Mouse (Mus musculus) forebrain, embryonic 13.5 days (tissue): ENCODE data around the gene 1700018B08Rik. TPM values are rescaled to one million over a fixed set of nuclear protein-coding genes. Genes with fewer than 3 reads are reported as not detected.

Experiments used
- ATAC-seq: fragments of 200-750 bp; cut with Nextera tagmentation; 2 replicates; pipeline ENCODE4 v1.8.0; 2017
- H3K27ac ChIP-seq: fragments of 300-500 bp; sonication (generic); 2 replicates; pipeline ENCODE4 v1.5.1; 2015; ENCODE audit warnings: inconsistent platforms, mild to moderate bottlenecking, moderate library complexity
- H3K27me3 ChIP-seq: fragments of 300-500 bp; sonication (generic); 2 replicates; pipeline ENCODE4 v1.6.1; 2015; ENCODE audit warnings: mild to moderate bottlenecking, inconsistent platforms
- H3K36me3 ChIP-seq: fragments of 300-500 bp; sonication (generic); 2 replicates; pipeline ENCODE4 v1.6.1; 2015; ENCODE audit warnings: mild to moderate bottlenecking, inconsistent platforms; ENCODE audit not compliant: poor library complexity, severe bottlenecking
- H3K4me1 ChIP-seq: fragments of 300-500 bp; sonication (generic); 2 replicates; pipeline ENCODE4 v1.6.1; 2015; ENCODE audit warnings: inconsistent platforms
- H3K4me2 ChIP-seq: fragments of 300-500 bp; sonication (generic); 2 replicates; pipeline ENCODE4 v1.6.1; 2015; ENCODE audit warnings: inconsistent platforms, mild to moderate bottlenecking, moderate library complexity
- H3K4me3 ChIP-seq: fragments of 300-500 bp; sonication (generic); 2 replicates; pipeline ENCODE4 v1.5.1; 2015; ENCODE audit warnings: mild to moderate bottlenecking, inconsistent platforms
- H3K9ac ChIP-seq: fragments of 300-500 bp; sonication (generic); 2 replicates; pipeline ENCODE4 v1.6.1; 2015; ENCODE audit warnings: mild to moderate bottlenecking, inconsistent platforms
- H3K9me3 ChIP-seq: fragments of 300-500 bp; sonication (generic); replicated peaks from 2 replicates; pipeline ENCODE4 v1.6.1; 2016; ENCODE audit warnings: inconsistent platforms
- WGBS: fragments of 180-500 bp; shearing (Covaris S2); methylation state at CpG from one replicate; pipeline ENCODE4 v1.1.7; 2015; 5-methylcytosine and 5-hydroxymethylcytosine counted together
- polyA plus RNA-seq: library from polyadenylated mRNA; unstranded; fragments of >200 nt; fragmentation: Nextera tagmentation; extraction: Ambion mirVana; gene quantifications from 2 replicates; pipeline ENCODE4 v1.2.1, GENCODE M21; 2015

Gene 1700018B08Rik
- not detected in 2 replicates for polyA plus RNA-seq

DNA sequence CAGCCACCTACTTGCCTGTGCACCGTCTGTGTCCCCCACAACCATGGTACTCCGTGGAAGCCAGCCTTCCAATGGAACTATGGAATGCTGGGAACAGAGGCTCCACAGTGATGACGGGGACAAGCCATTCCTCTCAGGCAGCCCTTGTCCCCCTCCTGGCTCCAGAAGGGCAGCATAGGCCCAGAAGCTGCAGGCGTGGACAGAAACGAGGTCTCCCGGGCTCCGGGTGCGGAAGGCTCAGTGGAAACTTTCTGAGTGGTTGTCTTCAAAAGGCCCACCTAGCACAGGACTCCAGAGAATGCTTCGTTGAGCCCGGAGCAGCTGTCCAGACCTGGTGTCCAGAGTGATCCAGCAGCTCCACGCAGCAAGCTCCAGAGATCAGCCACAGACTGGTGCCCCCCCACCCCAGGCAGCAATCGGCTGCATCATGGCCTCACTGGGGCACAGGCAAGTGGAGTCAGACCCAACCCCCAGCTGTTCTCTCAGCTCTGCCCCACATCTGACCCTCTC lies at the start of gene 1700018B08Rik:
Gene 1700018B08Rik (minus strand): TSS at position 45 of the 510 bp plus-strand sequence.
- 93% methylated on average over 12 of the region's 12 CpGs for WGBS
- no peak within 1 kb of the TSS for H3K4me3 ChIP-seq

DNA sequence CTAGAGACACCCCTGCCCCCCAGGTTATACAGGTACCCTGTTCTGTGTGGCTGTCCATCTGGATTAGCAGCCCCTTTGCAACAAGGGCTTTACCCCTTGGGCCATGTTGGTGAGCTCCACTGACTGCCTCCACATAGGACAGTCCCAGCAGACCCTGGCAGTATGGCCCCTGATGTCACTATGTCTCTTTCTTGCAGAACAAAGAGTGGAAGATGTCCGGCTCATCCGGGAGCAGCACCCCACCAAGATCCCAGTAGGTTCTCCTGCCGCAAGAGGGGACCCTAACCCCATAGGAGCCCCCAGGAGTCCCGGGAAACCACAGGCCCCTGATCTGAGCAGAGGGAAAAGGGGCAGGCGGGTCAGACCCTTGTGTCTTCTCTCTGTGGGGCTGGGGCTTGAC lies 49.2 kb upstream of the 1700018B08Rik start:
- H3K27me3 ChIP-seq, result no peaks in the 10 kb centered on the region
- H3K9me3 ChIP-seq, result no peaks in the 10 kb centered on the region
- no peak overlapping the region for H3K4me3 ChIP-seq
- no peak overlapping the region for H3K4me2 ChIP-seq
- 89% methylated on average over 5 of the region's 5 CpGs for WGBS
- peaks cover 32% of the 10 kb centered on the region for H3K4me1 ChIP-seq
- peaks cover 48% of the 10 kb centered on the region for H3K36me3 ChIP-seq
- ATAC-seq, result no peak
- no peak overlapping the region for H3K27ac ChIP-seq
- H3K9ac ChIP-seq, result no peak overlapping the region

More for the DNA sequence above, at the start of gene 1700018B08Rik:
- no peaks in the 10 kb centered on the region for H3K27me3 ChIP-seq
- no peak within 1 kb of the TSS for H3K4me2 ChIP-seq
- no peak for ATAC-seq
- no peak within 1 kb of the TSS for H3K27ac ChIP-seq
- no peak within 1 kb of the TSS for H3K9ac ChIP-seq
- H3K4me1 ChIP-seq, result 0 out of 2 replicates have a peak, but pooled peaks cover 2% of the 10 kb centered on the region
- no peaks in the 10 kb centered on the region for H3K9me3 ChIP-seq
- peaks cover 3% of the 10 kb centered on the region for H3K36me3 ChIP-seq

DNA sequence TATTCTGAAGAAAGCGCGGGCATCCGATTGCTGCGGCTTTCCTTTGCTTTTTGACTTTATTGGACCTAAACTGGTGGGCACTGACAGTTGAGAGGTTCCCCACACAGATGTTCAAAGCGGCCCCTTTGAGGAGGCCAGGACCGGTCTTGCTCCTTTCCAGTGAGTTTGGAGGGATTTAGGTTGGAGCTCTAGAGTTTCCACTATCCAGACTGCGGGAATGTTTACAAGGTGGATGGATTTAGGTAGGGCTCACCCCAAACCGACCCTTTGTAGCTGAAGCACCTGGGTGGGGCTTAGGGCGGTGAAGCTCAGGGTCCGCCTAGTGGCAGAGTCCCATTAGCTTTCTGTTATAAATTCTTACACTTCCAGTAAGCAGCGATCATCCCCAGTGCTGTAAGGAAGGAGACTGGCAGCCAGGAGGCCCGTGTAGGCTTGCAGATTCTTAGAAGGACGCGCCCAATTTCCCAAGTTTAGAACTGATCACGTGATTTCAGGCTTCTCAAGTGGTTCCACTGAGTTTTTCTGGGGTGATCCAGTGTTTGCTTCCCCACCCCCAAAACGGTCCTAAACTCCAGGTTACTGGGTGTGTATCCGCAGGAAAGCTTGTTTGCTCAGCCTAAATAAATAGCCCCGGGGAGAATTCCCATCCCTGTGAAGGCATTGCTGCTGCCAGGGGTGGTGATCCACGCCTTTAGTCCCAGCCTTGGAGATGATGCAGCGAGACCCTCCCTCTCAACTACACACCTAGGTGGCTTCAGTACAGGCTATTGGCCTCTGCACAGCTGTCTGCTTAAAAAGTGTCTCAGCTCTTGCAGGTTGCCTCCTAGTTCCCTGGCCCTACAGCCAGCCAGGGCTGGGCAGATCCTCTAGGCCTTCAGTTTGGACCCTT lies 47.3 kb upstream of the 1700018B08Rik start:
- peak overlapping the region; percentile 95 for H3K4me3 ChIP-seq
- H3K9ac ChIP-seq, result peak overlapping the region; percentile 89
- no peaks in the 10 kb centered on the region for H3K27me3 ChIP-seq
- peaks cover 32% of the 10 kb centered on the region for H3K36me3 ChIP-seq
- WGBS, result 19% methylated on average over 20 of the region's 20 CpGs
- peak overlapping the region; percentile 90 for H3K4me2 ChIP-seq
- H3K9me3 ChIP-seq, result no peaks in the 10 kb centered on the region
- no peak for ATAC-seq
- H3K4me1 ChIP-seq, result peaks cover 32% of the 10 kb centered on the region
- 0 out of 2 replicates have a peak overlapping the region, but pooled peaks have one; percentile 49 for H3K27ac ChIP-seq

DNA sequence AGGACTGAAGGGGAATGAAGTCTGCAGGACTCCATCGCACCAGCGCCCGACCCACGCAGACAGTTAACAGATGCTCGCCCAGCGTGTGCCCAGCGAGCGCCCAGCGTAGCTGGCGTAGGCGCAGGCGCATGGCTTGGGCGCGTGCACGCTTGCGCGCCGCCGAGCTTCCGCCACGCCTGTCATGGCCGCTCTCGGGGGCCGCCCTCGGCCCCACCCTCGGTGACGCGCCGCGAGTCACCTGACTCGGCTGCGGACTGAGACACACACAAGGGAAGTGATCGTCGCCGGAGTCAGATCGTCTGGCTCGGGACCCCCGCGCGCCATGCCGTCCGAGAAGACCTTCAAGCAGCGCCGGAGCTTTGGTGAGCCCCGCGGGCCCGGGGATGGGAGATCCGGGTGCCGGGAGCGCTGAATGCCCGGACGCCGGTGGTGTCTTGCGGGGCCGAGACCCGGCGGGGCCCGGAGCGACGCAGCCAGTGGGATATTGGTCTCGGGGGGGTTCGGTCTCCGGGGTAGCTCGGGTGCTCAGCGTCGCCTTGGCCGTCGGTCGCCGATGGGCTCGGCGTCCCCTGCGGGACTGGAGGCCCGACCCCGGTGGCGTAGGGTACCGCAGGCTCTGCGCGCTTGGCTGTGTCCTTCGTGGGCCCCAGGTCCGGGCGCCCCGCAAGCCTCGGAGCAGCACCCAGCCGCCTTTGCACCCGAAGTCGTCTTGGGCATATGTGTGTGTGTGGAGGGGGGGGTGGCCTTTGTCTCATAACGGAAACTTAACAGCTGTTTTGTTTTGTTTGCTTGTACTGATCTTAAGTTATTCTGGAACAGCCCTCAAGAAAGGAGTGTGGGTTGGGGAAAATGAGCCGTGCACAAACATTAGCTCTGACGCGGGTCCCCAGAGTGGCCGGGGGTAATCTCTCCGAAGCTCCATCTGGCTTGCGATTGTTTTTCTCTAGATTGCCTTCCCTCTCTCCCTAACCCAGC lies 46.4 kb upstream of the 1700018B08Rik start, which contains the start of gene Map1lc3b:
Gene Map1lc3b (plus strand): TSS at position 159 of the 975 bp plus-strand sequence.
- H3K4me1 ChIP-seq, result peaks cover 35% of the 10 kb centered on the region
- under 1% methylated on average over 92 of the region's 94 CpGs for WGBS

DNA sequence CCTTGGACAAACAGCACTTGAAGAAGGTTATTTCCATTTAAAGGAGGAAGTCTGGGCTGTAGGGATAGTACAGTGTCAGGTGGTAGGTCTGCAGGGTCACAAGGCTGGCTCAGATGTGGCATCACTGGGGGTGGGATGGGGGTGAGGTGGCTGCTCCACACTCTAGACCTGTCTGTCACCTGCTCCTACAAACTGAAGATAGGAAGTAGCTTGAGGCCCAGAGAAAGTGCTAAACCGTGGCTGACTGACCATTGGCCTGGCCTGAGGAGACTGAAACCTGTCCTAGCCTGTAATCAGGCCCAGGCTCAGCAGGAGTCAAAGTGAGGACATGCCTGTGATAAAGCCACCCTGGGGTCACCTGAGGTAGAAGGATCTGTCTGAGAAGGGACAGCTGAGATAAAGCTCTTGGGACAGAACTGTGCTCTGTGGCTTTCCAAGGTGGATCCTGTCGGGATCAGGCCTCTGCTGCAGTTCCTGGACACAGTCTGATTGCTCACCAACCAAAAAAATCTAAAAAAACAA lies 45.1 kb upstream of the 1700018B08Rik start:
- Histone ChIP-seq H3K9me3 (no peaks in the 10 kb centered on the region), H3K4me2 (peak overlapping the region; percentile 90; the same call in 1 of the 2 replicates), H3K36me3 (peaks cover 11% of the 10 kb centered on the region), H3K27me3 (no peaks in the 10 kb centered on the region), H3K4me3 (no peak overlapping the region), H3K4me1 (peaks cover 40% of the 10 kb centered on the region), H3K9ac (no peak overlapping the region), H3K27ac (peak overlapping the region; percentile 55)
- no peak for ATAC-seq
- WGBS, result 43% methylated on average over 2 of the region's 2 CpGs

More for the DNA sequence above, 46.4 kb upstream of the 1700018B08Rik start, which contains the start of gene Map1lc3b:
- ATAC-seq, result peak; percentile 87
- no peaks in the 10 kb centered on the region for H3K27me3 ChIP-seq
- peak within 1 kb of the TSS; percentile 89 for H3K9ac ChIP-seq
- H3K9me3 ChIP-seq, result no peaks in the 10 kb centered on the region
- peak within 1 kb of the TSS; percentile 55 for H3K27ac ChIP-seq
- peaks cover 23% of the 10 kb centered on the region for H3K36me3 ChIP-seq
- H3K4me2 ChIP-seq, result peak within 1 kb of the TSS; percentile 90
- H3K4me3 ChIP-seq, result peak within 1 kb of the TSS; percentile 95

DNA sequence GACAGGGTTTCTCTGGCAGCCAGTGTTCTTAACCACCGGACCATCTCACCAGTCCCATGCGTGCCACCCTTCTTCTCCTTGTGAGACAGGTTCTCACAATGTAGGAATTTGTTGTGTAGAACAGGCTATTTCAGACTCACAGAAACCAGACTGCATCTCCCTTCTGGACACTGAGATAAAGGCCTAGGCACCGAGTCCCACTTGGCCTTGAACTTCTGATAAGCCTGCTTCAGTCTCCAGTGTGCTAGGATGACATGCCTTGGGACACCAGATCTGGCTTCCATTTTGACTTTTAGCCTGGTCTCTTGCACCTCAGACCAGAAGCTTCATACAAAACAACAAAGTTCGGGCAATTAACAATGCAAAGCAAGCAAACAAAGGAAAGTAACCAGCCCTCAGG lies 44.6 kb upstream of the 1700018B08Rik start:
- 89% methylated on average over 4 of the region's 4 CpGs for WGBS
- H3K27me3 ChIP-seq, result no peaks in the 10 kb centered on the region
- no peak overlapping the region for H3K4me3 ChIP-seq
- no peak overlapping the region for H3K4me2 ChIP-seq
- H3K36me3 ChIP-seq, result peaks cover 6% of the 10 kb centered on the region
- no peak for ATAC-seq
- no peak overlapping the region for H3K27ac ChIP-seq
- H3K9me3 ChIP-seq, result no peaks in the 10 kb centered on the region
- H3K4me1 ChIP-seq, result peaks cover 40% of the 10 kb centered on the region
- H3K9ac ChIP-seq, result no peak overlapping the region

DNA sequence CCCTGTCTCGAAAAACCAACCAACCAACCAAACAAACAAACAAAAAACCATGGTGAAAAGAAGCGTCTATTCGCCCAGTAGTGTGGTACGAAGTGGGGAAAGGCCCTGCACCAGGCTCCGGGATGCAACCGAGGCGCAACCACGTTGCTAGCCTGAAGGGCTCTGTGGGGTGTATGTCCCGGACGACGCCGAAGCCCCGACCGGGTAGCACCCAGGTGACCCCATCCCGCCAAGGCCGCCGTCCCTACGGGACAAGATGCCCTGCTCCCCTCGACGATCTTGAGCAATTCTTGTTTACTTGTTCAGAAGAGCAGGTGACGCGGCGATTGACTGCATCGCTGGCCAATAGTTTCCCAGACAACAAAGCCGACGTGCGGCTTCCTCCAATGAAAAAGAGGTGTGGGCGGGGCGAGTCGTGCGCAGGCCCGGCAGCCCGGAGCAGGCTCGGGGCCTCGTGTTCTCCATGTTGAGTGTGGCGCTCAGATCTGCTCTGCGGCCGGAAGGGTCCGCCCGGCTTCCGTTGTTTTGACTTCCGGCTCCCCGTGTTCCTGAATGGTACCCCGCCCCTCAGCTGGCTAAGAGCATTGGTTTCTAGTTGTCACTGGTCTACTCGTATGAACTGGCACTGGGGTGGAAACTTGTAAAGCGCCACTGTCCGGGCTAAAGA lies 41.2 kb upstream of the 1700018B08Rik start:
- WGBS, result under 1% methylated on average over 47 of the region's 47 CpGs

DNA sequence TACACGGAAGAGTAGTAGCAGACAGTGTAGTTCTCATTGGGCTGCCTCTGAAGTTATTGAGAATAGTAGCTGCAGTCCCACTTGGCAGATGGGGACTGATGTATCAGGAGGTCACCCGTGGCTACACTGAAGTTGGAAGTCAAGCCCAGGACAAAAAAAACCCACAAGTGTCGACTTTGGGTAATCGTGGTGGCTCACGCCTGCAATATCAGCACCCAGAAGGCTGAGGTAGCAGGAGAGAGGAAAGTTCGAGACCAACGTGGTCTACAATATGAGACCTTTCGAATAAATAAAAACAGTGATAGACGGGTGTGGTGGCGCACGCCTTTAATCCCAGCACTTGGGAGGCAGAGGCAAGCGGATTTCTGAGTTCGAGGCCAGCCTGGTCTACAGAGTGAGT lies 40.6 kb upstream of the 1700018B08Rik start:
- peak overlapping the region; percentile 72 for H3K4me2 ChIP-seq
- no peaks in the 10 kb centered on the region; the same call in 1 of the 2 replicates for H3K27me3 ChIP-seq
- peak overlapping the region; percentile 74 for H3K9ac ChIP-seq
- no peaks in the 10 kb centered on the region for H3K36me3 ChIP-seq
- 43% methylated on average over 13 of the region's 13 CpGs for WGBS
- peak overlapping the region; percentile 63 for H3K4me3 ChIP-seq
- H3K27ac ChIP-seq, result no peak overlapping the region
- H3K4me1 ChIP-seq, result peaks cover 13% of the 10 kb centered on the region
- H3K9me3 ChIP-seq, result no peaks in the 10 kb centered on the region
- no peak for ATAC-seq

More for the DNA sequence above, 41.2 kb upstream of the 1700018B08Rik start:
- Histone ChIP-seq H3K36me3 (no peaks in the 10 kb centered on the region), H3K9ac (peak overlapping the region; percentile 74), H3K27ac (no peak overlapping the region), H3K4me3 (peak overlapping the region; percentile 63), H3K4me2 (peak overlapping the region; percentile 72), H3K4me1 (peaks cover 15% of the 10 kb centered on the region), H3K27me3 (no peaks in the 10 kb centered on the region; the same call in 1 of the 2 replicates), H3K9me3 (no peaks in the 10 kb centered on the region)
- ATAC-seq, result peak; percentile 97

DNA sequence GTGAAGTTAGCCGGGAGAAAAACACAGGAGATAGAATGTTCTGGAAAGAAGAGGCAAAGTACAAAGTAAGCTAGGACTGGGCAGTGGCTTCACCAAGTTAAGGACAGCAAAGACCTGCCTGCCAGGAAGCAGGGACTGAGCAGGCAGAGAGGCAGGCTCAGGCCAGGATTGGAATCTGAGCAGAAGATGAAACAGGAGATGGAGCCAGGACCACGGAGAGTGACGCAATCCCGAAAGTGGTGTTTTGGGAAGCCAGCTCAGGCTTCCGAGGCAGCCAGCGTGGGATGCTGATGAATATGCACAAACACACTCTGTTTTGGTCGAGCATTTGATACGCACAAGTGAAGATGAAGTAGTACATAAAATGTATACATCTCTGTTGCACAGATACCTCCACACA lies 39.5 kb upstream of the 1700018B08Rik start:
- ATAC-seq, result no peak
- no peak overlapping the region for H3K4me3 ChIP-seq

DNA sequence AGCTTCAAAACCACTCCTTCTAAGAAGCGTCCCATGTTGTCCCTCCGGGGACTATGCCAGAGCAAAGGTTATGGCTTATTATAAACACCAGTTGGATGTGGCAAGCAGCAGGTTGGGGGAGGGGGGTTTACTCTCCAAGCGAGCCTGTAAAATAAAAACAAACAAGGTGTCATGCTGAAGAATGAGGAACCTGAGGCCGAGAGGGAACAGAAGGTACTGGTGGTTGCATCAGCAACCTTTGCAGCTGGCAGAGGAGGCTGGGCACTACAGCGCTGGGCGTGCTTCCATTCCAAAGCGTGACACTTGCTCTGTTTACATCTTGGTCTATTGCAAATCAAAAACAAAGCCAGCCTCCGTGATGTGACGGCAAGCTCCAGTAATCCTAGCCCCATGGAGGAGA lies 36.3 kb upstream of the 1700018B08Rik start:
- WGBS, result 48% methylated on average over 9 of the region's 9 CpGs
- H3K36me3 ChIP-seq, result no peaks in the 10 kb centered on the region

More for the DNA sequence above, 39.5 kb upstream of the 1700018B08Rik start:
- H3K27ac ChIP-seq, result no peak overlapping the region
- WGBS, result 62% methylated on average over 8 of the region's 8 CpGs
- peaks cover 9% of the 10 kb centered on the region; the same call in 1 of the 2 replicates for H3K4me1 ChIP-seq
- H3K9ac ChIP-seq, result no peak overlapping the region
- H3K9me3 ChIP-seq, result no peaks in the 10 kb centered on the region
- H3K36me3 ChIP-seq, result no peaks in the 10 kb centered on the region
- H3K27me3 ChIP-seq, result no peaks in the 10 kb centered on the region; the same call in 1 of the 2 replicates
- no peak overlapping the region for H3K4me2 ChIP-seq

More for the DNA sequence above, 36.3 kb upstream of the 1700018B08Rik start:
- Histone ChIP-seq H3K4me1 (peaks cover 27% of the 10 kb centered on the region), H3K9ac (no peak overlapping the region), H3K4me3 (no peak overlapping the region), H3K27me3 (no peaks in the 10 kb centered on the region; the same call in 1 of the 2 replicates), H3K9me3 (no peaks in the 10 kb centered on the region), H3K27ac (no peak overlapping the region), H3K4me2 (no peak overlapping the region)
- ATAC-seq, result no peak
